Mouse (Mus musculus) E14TG2a.4 (cell line): Measurements from ENCODE around the gene Leng9.
A peak's percentile ranks its signal among the peaks of the same experiment; 100 is the strongest.

Experiments
- H3K27me3 ChIP-seq: 2 replicates; pipeline ENCODE4 v1.6.1; 2014; ENCODE audit warnings: low read length, control low read depth; ENCODE audit not compliant: insufficient read depth
- H3K36me3 ChIP-seq: 2 replicates; pipeline ENCODE4 v1.6.1; 2014; ENCODE audit warnings: low read length, control low read depth; ENCODE audit not compliant: insufficient read depth
- H3K4me1 ChIP-seq: replicated peaks from 2 replicates; pipeline ENCODE4 v1.6.1; 2014; ENCODE audit warnings: low read depth, low read length, control low read depth
- H3K4me3 ChIP-seq: replicated peaks from 2 replicates; pipeline ENCODE4 v1.5.1; 2014; ENCODE audit warnings: mild to moderate bottlenecking, low read length
- H3K9me3 ChIP-seq: 2 replicates; pipeline ENCODE4 v1.6.1; 2014; ENCODE audit warnings: low read length, control low read depth
- CTCF ChIP-seq: conservative IDR thresholded peaks from 2 replicates; pipeline ENCODE4 v1.5.1; 2014; ENCODE audit warnings: low read length
- NANOG ChIP-seq: IDR thresholded peaks from 2 replicates; pipeline ENCODE4 v1.6.1; 2014; ENCODE audit warnings: borderline replicate concordance, low read length, mixed read lengths
- POU5F1 ChIP-seq: IDR thresholded peaks from 2 replicates; pipeline ENCODE4 v1.6.1; 2014; ENCODE audit warnings: low read length, borderline replicate concordance

Leng9 gene

DNA sequence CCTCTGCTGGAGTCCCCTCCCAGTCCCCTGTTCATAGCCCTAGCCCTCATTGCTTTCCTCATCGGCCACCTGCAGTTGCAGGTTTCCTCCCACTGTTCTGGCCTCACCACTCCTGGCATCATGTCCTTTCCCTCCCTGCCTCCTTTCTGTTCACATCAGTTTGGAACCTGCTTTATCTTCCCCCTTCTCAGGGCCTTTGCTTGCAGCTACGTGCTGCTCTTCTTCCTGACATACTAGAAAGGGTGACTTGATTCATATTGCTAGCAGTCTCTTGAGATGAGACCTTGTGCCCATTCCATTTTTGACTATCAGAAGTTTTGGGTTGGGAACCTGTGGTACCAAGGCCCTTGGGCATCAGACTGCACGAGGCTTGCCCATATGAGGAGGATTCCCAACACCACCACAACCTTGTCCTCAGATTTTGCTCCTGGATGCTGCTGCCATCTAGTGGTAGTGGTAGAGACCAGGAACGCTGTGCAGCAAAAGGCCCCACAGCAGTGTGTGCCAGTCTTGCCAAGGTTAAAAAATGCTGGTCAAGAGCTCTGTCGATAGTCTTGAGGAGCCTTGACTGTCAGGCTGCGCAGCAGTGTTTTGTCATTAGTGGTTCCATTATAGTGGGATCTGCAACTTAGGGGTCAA is 4.5 kb downstream of the Leng9 start:
- Histone ChIP-seq H3K4me3 (peak overlapping the region; percentile 68; the same call in 1 of the 2 replicates), H3K27me3 (no peaks in the 10 kb centered on the region), H3K36me3 (peaks cover 80% of the 10 kb centered on the region), H3K4me1 (peaks cover 82% of the 10 kb centered on the region), H3K9me3 (no peaks in the 10 kb centered on the region)
- TF ChIP-seq NANOG: no peak
- peak; percentile 88 for TF ChIP-seq CTCF

DNA sequence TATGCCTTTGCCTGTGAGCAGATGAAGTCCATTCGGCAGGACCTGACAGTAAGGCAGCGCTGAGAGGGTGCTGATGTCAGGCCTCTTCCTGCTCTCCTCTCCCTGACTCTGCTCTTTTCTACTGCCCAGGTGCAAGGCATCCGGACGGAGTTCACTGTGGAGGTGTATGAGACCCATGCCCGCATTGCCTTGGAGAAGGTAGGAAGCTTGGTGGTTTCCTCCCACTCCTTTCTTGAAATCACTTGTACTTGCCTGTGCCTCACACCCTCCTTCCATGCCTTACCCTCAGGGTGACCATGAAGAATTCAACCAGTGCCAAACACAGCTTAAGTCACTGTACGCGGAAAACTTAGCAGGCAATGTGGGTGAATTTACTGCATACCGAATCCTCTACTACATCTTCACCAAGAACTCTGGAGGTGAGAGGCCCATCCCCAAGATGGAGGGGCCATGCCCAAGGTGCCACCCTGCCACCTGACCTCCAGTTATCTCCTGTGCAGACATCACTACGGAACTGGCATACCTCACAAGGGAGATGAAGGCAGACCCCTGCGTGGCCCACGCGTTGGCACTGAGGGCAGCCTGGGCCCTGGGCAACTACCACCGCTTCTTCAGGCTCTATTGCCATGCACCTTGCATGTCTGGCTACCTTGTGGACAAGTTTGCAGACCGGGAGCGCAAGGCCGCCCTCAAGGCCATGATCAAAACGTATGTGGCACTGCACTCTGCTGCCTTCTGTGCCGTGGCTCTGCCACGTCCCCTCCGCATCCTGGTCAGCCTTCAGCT is 5.2 kb downstream of the Leng9 start:
- Histone ChIP-seq H3K36me3 (peaks cover 87% of the 10 kb centered on the region), H3K4me3 (no peak overlapping the region), H3K4me1 (peaks cover 75% of the 10 kb centered on the region), H3K27me3 (no peaks in the 10 kb centered on the region), H3K9me3 (no peaks in the 10 kb centered on the region)
- TF ChIP-seq POU5F1 (no peak), CTCF (no peak), NANOG (no peak)

DNA sequence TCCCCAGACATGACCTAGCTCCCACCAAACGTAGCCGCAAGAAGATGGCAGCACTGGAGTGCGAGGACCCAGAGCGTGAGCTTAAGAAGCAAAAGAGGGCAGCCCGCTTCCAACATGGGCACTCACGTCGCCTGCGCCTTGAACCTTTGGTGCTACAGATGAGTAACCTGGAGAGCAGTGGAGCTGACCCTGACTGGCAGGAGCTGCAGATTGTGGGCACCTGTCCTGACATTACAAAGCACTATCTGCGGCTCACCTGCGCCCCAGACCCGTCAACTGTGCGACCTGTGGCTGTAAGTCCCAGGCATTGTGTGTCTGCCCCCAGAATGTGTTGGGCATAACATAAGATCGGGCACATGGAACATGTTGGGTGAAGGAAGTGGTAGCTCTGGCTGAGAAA is 6.1 kb downstream of the Leng9 start:
- Histone ChIP-seq H3K9me3 (no peaks in the 10 kb centered on the region), H3K27me3 (no peaks in the 10 kb centered on the region), H3K4me3 (no peak overlapping the region), H3K4me1 (peaks cover 81% of the 10 kb centered on the region), H3K36me3 (peaks cover 96% of the 10 kb centered on the region)
- TF ChIP-seq CTCF (no peak), POU5F1 (no peak), NANOG (no peak)

DNA sequence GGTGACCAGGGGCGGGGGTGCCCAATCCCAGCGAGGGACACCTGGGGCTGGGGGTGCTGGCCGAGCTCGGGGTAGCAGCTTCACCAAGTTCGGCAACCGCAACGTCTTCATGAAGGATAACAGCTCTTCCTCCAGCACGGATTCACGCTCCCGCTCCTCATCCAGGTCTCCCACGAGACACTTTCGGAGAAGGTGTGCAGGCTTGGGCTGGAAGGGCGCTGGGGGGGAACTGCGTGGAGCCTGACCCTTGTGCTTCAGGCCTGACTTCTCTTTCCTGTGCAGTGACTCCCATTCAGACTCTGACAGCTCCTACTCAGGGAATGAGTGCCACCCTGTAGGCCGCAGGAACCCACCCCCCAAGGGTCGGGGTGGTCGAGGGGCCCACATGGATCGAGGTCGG is 6.7 kb downstream of the Leng9 start:
- H3K9me3 ChIP-seq: no peaks in the 10 kb centered on the region
- peaks cover 100% of the 10 kb centered on the region for H3K36me3 ChIP-seq
- no peaks in the 10 kb centered on the region for H3K27me3 ChIP-seq
- no peak overlapping the region for H3K4me3 ChIP-seq
- TF ChIP-seq CTCF: no peak
- TF ChIP-seq NANOG: no peak
- TF ChIP-seq POU5F1: no peak
- H3K4me1 ChIP-seq: peaks cover 81% of the 10 kb centered on the region

DNA sequence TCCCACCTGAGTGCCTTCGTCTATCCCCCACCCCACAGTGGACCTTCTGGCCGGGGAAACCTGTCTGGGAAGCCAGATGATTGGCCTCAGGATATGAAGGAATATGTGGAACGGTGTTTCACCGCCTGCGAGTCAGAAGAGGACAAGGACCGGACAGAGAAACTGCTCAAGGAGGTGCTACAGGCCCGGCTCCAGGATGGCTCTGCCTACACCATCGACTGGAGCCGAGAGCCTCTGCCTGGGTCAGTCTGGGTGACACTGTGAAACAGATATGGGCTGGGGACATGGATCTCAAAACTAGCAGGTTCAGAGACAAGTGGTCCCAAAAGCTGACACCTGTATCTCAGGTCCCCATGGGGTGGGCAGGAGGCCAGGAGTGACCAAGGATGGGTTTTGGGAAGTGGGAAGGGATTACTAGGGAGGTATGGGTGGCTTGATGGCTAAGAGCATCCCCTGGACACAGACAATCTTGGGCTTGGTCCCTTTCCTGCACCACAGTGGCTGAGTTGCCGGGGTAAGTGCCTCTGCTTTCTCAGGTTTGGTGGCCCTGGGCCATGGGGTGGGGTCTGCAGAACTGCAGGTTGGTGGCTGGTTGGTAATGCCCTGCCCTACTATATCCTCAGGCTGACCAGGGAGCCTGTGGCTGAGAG is 7.3 kb downstream of the Leng9 start:
- Histone ChIP-seq H3K27me3 (no peaks in the 10 kb centered on the region), H3K36me3 (peaks cover 100% of the 10 kb centered on the region), H3K9me3 (no peaks in the 10 kb centered on the region), H3K4me1 (peaks cover 81% of the 10 kb centered on the region), H3K4me3 (no peak overlapping the region)
- no peak for TF ChIP-seq CTCF

DNA sequence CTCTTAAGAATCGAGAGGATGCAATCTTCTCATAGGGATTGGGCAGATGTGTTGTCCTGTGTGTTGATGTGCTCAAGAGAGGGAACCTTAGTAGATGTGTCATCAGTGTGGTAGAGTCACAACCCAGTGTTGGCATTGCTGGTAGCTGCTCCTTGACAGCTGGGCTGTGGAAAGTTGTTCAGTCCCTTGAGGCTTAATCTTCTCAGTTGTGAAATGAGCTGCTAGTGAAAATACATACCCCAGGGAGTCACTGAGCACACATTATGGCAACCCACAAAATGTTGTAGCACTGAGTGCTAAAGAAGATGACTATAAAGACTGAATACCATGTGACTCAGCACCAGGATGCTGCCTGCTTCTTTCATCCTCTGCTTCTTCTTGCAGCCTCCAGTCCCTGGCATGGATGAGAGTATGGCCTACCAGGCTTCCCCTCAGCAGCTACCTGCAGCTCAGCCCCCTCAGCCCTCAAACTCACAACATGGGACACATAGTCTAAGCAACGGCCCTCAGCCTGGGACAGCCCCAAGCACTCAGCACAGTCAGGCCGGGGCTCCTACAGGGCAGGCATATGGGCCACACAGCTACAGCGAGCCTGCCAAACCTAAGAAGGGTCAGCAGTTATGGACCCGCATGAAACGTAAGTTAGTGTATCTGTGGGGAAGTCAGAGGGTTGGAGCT is 8.4 kb downstream of the Leng9 start:
- peaks cover 90% of the 10 kb centered on the region for H3K36me3 ChIP-seq
- H3K4me1 ChIP-seq: peaks cover 75% of the 10 kb centered on the region
- no peaks in the 10 kb centered on the region for H3K9me3 ChIP-seq
- TF ChIP-seq POU5F1: no peak
- no peak for TF ChIP-seq CTCF
- no peak for TF ChIP-seq NANOG
- no peak overlapping the region for H3K4me3 ChIP-seq
- no peaks in the 10 kb centered on the region for H3K27me3 ChIP-seq

DNA sequence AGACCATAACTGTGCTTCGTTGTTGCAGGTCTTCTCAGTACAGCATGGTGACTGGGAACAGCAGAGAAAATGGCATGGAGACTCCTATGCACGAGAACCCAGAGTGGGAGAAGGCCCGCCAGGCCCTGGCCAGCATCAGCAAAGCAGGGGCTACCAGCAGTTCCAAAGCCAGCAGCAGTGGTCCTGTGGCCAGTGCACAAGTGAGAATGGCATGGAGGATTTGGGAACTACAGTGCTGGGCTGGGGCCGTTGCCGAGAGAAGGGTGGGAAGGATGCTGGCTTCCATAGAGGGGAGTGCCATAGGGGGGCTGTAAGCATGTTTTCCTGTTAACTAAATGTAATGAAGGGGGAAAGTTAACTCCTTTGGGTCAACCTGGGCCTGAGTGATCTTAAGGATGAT is 10.8 kb downstream of the Leng9 start:
- Histone ChIP-seq H3K4me1 (peaks cover 68% of the 10 kb centered on the region), H3K27me3 (no peaks in the 10 kb centered on the region), H3K36me3 (peaks cover 73% of the 10 kb centered on the region), H3K4me3 (no peak overlapping the region), H3K9me3 (no peaks in the 10 kb centered on the region)
- TF ChIP-seq POU5F1: no peak
- no peak for TF ChIP-seq NANOG
- no peak for TF ChIP-seq CTCF

DNA sequence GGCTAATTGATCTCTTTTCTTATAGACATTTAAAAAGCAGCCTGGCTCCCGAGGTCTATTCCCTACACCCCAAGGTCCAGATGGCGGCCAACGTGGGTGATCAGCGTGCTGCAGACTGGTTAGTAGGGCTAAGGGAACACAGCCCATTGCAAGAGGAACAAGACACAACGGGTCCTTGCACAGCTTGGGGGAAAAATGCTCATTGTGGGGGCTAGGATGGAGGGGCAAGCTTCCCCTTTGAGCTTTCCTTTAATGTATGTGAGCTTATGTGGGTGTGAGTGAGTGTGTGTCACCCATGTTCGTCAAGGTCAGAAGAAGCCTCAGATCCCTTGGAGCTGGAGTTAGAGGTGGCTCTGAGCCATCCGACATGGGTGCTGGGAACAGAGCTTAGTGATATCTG is 11.5 kb downstream of the Leng9 start:
- H3K9me3 ChIP-seq: no peaks in the 10 kb centered on the region
- H3K36me3 ChIP-seq: peaks cover 73% of the 10 kb centered on the region
- TF ChIP-seq CTCF (no peak), NANOG (no peak), POU5F1 (no peak)
- no peaks in the 10 kb centered on the region for H3K27me3 ChIP-seq
- peak overlapping the region; percentile 95; the same call in 1 of the 2 replicates for H3K4me3 ChIP-seq
- peaks cover 70% of the 10 kb centered on the region for H3K4me1 ChIP-seq
